Mouse (Mus musculus) ES-Bruce4 (cell line): ENCODE measurements around the gene Dnajc13.

ENCODE experiments used
- CTCF ChIP-seq: IDR thresholded peaks from one replicate; pipeline ENCODE4 v1.8.1; 2011; ENCODE audit warnings: low read depth, low read length
- EP300 ChIP-seq: IDR thresholded peaks from 2 replicates; pipeline ENCODE4 v1.6.1; 2011; ENCODE audit warnings: low read depth, low read length; ENCODE audit not compliant: insufficient read depth
- POLR2A ChIP-seq: IDR thresholded peaks from one replicate; pipeline ENCODE4 v1.8.1; 2011; ENCODE audit warnings: low read length; ENCODE audit not compliant: insufficient read depth

GRCm38 (mm10) chr9:104181626-104182025 lies 81.1 kb downstream of the Dnajc13 start:
- no peak for TF ChIP-seq CTCF
- TF ChIP-seq POLR2A, result no peak
- no peak for TF ChIP-seq EP300
